Mouse (Mus musculus) MEL (cell line): ENCODE measurements at regions not wholly inside any gene's neighbourhood (a gene's known extent, or its start where the extent isn't known, plus 50 kb on each side); places are given as distances from the start of the nearest gene placed in this dataset.
A peak's percentile ranks its signal among the peaks of the same experiment; 100 is the strongest.

Experiments used
- DNase-seq: peaks from one replicate; pipeline ENCODE4 v3.0.0; 2011; ENCODE audit warnings: low read depth, low spot score
- H3K27ac ChIP-seq: 2 replicates; pipeline ENCODE4 v1.5.1; 2012; ENCODE audit warnings: low read depth, mild to moderate bottlenecking, control low read depth, low read length, moderate library complexity; ENCODE audit not compliant: control insufficient read depth
- H3K27me3 ChIP-seq, 2 experiments: fragments of 150-350 bp in 1 of 2; sonication (generic) in 1 of 2; 2 replicates each; pipeline ENCODE4 v1.6.1; 2012; ENCODE audit warnings: low read length in 2 of 2, mild to moderate bottlenecking in 2 of 2, improper control_type of control experiment in 1 of 2, moderate library complexity in 1 of 2; ENCODE audit not compliant: insufficient read depth in 2 of 2, control insufficient read depth in 1 of 2
- H3K36me3 ChIP-seq, 2 experiments: 2 replicates each; pipeline ENCODE4 v1.6.1; 2012 to 2014; ENCODE audit warnings: low read length in 2 of 2, improper control_type of control experiment in 1 of 2, inconsistent platforms in 1 of 2, mild to moderate bottlenecking in 1 of 2; ENCODE audit not compliant: insufficient read depth in 2 of 2, control insufficient read depth in 1 of 2
- H3K4me1 ChIP-seq, 2 experiments: fragments of 150-350 bp in 1 of 2; sonication (generic) in 1 of 2; 2 replicates each; pipeline ENCODE4 v1.6.1; 2012; ENCODE audit warnings: low read length in 2 of 2, improper control_type of control experiment in 1 of 2, mild to moderate bottlenecking in 1 of 2; ENCODE audit not compliant: insufficient read depth in 2 of 2, control insufficient read depth in 1 of 2
- H3K4me3 ChIP-seq, 2 experiments: fragments of 150-350 bp in 1 of 2; sonication (generic) in 1 of 2; 2 replicates each; pipeline ENCODE4 v1.5.1; 2012; ENCODE audit warnings: low read depth in 2 of 2, low read length in 2 of 2, mild to moderate bottlenecking in 2 of 2, moderate library complexity in 2 of 2, control low read depth in 1 of 2, improper control_type of control experiment in 1 of 2; ENCODE audit not compliant: control insufficient read depth in 1 of 2, insufficient read depth in 1 of 2
- H3K79me2 ChIP-seq: 2 replicates; pipeline ENCODE4 v1.6.1; 2012; ENCODE audit warnings: mild to moderate bottlenecking, low read length, moderate library complexity; ENCODE audit not compliant: control insufficient read depth, poor library complexity, insufficient read depth
- H3K9ac ChIP-seq: 2 replicates; pipeline ENCODE4 v1.6.1; 2012; ENCODE audit warnings: low read depth, mild to moderate bottlenecking, control low read depth, low read length, moderate library complexity; ENCODE audit not compliant: control insufficient read depth, poor library complexity, severe bottlenecking
- H3K9me3 ChIP-seq: fragments of 150-350 bp; sonication (generic); replicated peaks from 2 replicates; pipeline ENCODE4 v1.6.1; 2012; ENCODE audit warnings: mild to moderate bottlenecking, low read length, improper control_type of control experiment, moderate library complexity; ENCODE audit not compliant: insufficient read depth
- BHLHE40 ChIP-seq: IDR thresholded peaks from 2 replicates; pipeline ENCODE4 v1.6.1; 2012; ENCODE audit warnings: low read depth, mild to moderate bottlenecking, inconsistent platforms, low read length, improper control_type of control experiment, borderline replicate concordance
- CHD1 ChIP-seq: IDR thresholded peaks from 2 replicates; pipeline ENCODE4 v1.6.1; 2012; ENCODE audit warnings: low read depth, mild to moderate bottlenecking, inconsistent platforms, low read length, improper control_type of control experiment
- CTCF ChIP-seq, 3 experiments: IDR thresholded peaks in 2 of 3; conservative IDR thresholded peaks in 1 of 3; 2 replicates each; pipeline ENCODE4 v1.5.1; 2011 to 2012; ENCODE audit warnings: low read length in 3 of 3, low read depth in 2 of 3, mild to moderate bottlenecking in 2 of 3, improper control_type of control experiment in 1 of 3, inconsistent platforms in 1 of 3, mixed read lengths in 1 of 3, moderate library complexity in 1 of 3; ENCODE audit not compliant: control insufficient read depth in 1 of 3, insufficient read depth in 1 of 3, poor library complexity in 1 of 3, severe bottlenecking in 1 of 3
- E2F4 ChIP-seq: IDR thresholded peaks from 2 replicates; pipeline ENCODE4 v1.6.1; 2011; ENCODE audit warnings: low read depth, low read length, improper control_type of control experiment, borderline replicate concordance
- ELF1 ChIP-seq: IDR thresholded peaks from 2 replicates; pipeline ENCODE4 v1.6.1; 2014; ENCODE audit warnings: low read depth, mild to moderate bottlenecking, inconsistent platforms, low read length, improper control_type of control experiment, moderate library complexity
- ETS1 ChIP-seq: IDR thresholded peaks from 2 replicates; pipeline ENCODE4 v1.6.1; 2012; ENCODE audit warnings: low read depth, mild to moderate bottlenecking, inconsistent platforms, low read length, improper control_type of control experiment, moderate library complexity
- GABPA ChIP-seq: IDR thresholded peaks from 2 replicates; pipeline ENCODE4 v1.6.1; 2012; ENCODE audit warnings: low read depth, mild to moderate bottlenecking, inconsistent platforms, low read length, improper control_type of control experiment, moderate library complexity
- GATA1 ChIP-seq: IDR thresholded peaks from 2 replicates; pipeline ENCODE4 v1.6.1; 2011; ENCODE audit warnings: low read depth, low read length, improper control_type of control experiment
- JUND ChIP-seq: IDR thresholded peaks from 2 replicates; pipeline ENCODE4 v1.6.1; 2011; ENCODE audit warnings: low read depth, mild to moderate bottlenecking, improper control_type of control experiment, low read length
- MAFK ChIP-seq: IDR thresholded peaks from 2 replicates; pipeline ENCODE4 v1.6.1; 2011; ENCODE audit warnings: low read depth, mild to moderate bottlenecking, low read length, improper control_type of control experiment, borderline replicate concordance
- MAX ChIP-seq: IDR thresholded peaks from 2 replicates; pipeline ENCODE4 v1.6.1; 2011; ENCODE audit warnings: low read length, improper control_type of control experiment
- MEF2A ChIP-seq: IDR thresholded peaks from 2 replicates; pipeline ENCODE4 v1.6.1; 2014; ENCODE audit warnings: low read depth, mild to moderate bottlenecking, inconsistent platforms, low read length, improper control_type of control experiment; ENCODE audit not compliant: poor library complexity, insufficient replicate concordance, severe bottlenecking; ENCODE audit errors: extremely low read depth
- MXI1 ChIP-seq: IDR thresholded peaks from 2 replicates; pipeline ENCODE4 v1.6.1; 2011; ENCODE audit warnings: mild to moderate bottlenecking, low read depth, low read length, improper control_type of control experiment
- MYB ChIP-seq: IDR thresholded peaks from 2 replicates; pipeline ENCODE4 v1.6.1; 2011; ENCODE audit warnings: mild to moderate bottlenecking, low read depth, low read length, improper control_type of control experiment
- NRF1 ChIP-seq: IDR thresholded peaks from 2 replicates; pipeline ENCODE4 v1.6.1; 2014; ENCODE audit warnings: low read depth, mild to moderate bottlenecking, inconsistent platforms, low read length, improper control_type of control experiment, moderate library complexity; ENCODE audit not compliant: poor library complexity, insufficient read depth, severe bottlenecking
- POLR2AphosphoS2 ChIP-seq: IDR thresholded peaks from 2 replicates; pipeline ENCODE4 v1.6.1; 2011; ENCODE audit warnings: low read length, improper control_type of control experiment
- RAD21 ChIP-seq: IDR thresholded peaks from 2 replicates; pipeline ENCODE4 v1.6.1; 2011; ENCODE audit warnings: mild to moderate bottlenecking, low read depth, low read length, improper control_type of control experiment
- SIN3A ChIP-seq: IDR thresholded peaks from 2 replicates; pipeline ENCODE4 v1.6.1; 2012; ENCODE audit warnings: low read length, improper control_type of control experiment, inconsistent platforms
- SMC3 ChIP-seq: IDR thresholded peaks from 2 replicates; pipeline ENCODE4 v1.6.1; 2011; ENCODE audit warnings: low read depth, low read length, improper control_type of control experiment
- TBP ChIP-seq: IDR thresholded peaks from 2 replicates; pipeline ENCODE4 v1.8.0; 2011; ENCODE audit warnings: low read depth, low read length, improper control_type of control experiment
- USF1 ChIP-seq: IDR thresholded peaks from 2 replicates; pipeline ENCODE4 v1.6.1; 2014; ENCODE audit warnings: low read depth, mild to moderate bottlenecking, inconsistent platforms, low read length, improper control_type of control experiment, moderate library complexity
- USF2 ChIP-seq, 2 experiments: IDR thresholded peaks; 2 replicates each; pipeline ENCODE4 v1.6.1; 2011 to 2012; ENCODE audit warnings: improper control_type of control experiment in 2 of 2, low read length in 2 of 2, borderline replicate concordance in 1 of 2, inconsistent platforms in 1 of 2, low read depth in 1 of 2, mild to moderate bottlenecking in 1 of 2; ENCODE audit not compliant: insufficient read depth in 1 of 2
- ZC3H11A ChIP-seq: IDR thresholded peaks from 2 replicates; pipeline ENCODE4 v1.6.1; 2012; ENCODE audit warnings: low read depth, mild to moderate bottlenecking, inconsistent platforms, low read length, improper control_type of control experiment
- ZKSCAN1 ChIP-seq: IDR thresholded peaks from 2 replicates; pipeline ENCODE4 v1.6.1; 2012; ENCODE audit warnings: low read depth, mild to moderate bottlenecking, inconsistent platforms, low read length, improper control_type of control experiment, moderate library complexity
- ZNF384 ChIP-seq: IDR thresholded peaks from 2 replicates; pipeline ENCODE4 v1.6.1; 2012; ENCODE audit warnings: low read depth, mild to moderate bottlenecking, inconsistent platforms, low read length, improper control_type of control experiment

- Histone ChIP-seq H3K4me1 (no peaks in the 10 kb centered on the region), H3K27me3 (no peaks in the 10 kb centered on the region), H3K9me3 (no peaks in the 10 kb centered on the region), H3K4me3 (no peak overlapping the region), H3K27ac (no peak overlapping the region), H3K79me2 (no peaks in the 10 kb centered on the region), H3K36me3 (no peaks in the 10 kb centered on the region), H3K9ac (no peak overlapping the region)
- TF ChIP-seq NRF1, result no peak
- TF ChIP-seq CHD1, result no peak
- no peak for TF ChIP-seq USF2 (IDR thresholded peaks at IDR 0.05; ENCODE audit: borderline replicate concordance in 1 of 2, insufficient read depth in 1 of 2, low read depth in 1 of 2, low read length in 2 of 2)
- TF ChIP-seq E2F4, result no peak
- TF ChIP-seq MAFK, result no peak
- TF ChIP-seq TBP, result no peak
- TF ChIP-seq POLR2AphosphoS2, result no peak
- TF ChIP-seq GABPA, result no peak
- no peak for DNase-seq
Observed at GRCm38 (mm10) chr3:111371259-111371658, 1120.5 kb upstream of the Prmt6 start.

GRCm38 (mm10) chr3:111338247-111338646 lies 1087.4 kb upstream of the Prmt6 start:
- no peaks in the 10 kb centered on the region for H3K9me3 ChIP-seq
- no peaks in the 10 kb centered on the region for H3K27me3 ChIP-seq
- H3K36me3 ChIP-seq, result no peaks in the 10 kb centered on the region
- no peaks in the 10 kb centered on the region for H3K4me1 ChIP-seq
- TF ChIP-seq CTCF (IDR thresholded peaks at IDR 0.05 in 2 of 3, conservative IDR thresholded peaks at IDR 0.05 in 1 of 3; ENCODE audit: control insufficient read depth in 1 of 3, insufficient read depth in 1 of 3, low read depth in 2 of 3, low read length in 3 of 3, poor library complexity in 1 of 3, severe bottlenecking in 1 of 3) (peak in 1 of 3 experiments; percentile 34; a peak in 1 of 6 replicates), RAD21 (peak; percentile 40), SMC3 (peak; percentile 53), BHLHE40 (no peak), USF1 (peak; percentile 47; the same call in 1 of the 2 replicates)
- H3K9ac ChIP-seq, result no peak overlapping the region
- DNase-seq, result peak; percentile 6
- no peak overlapping the region for H3K4me3 ChIP-seq
- H3K27ac ChIP-seq, result no peak overlapping the region
- H3K79me2 ChIP-seq, result no peaks in the 10 kb centered on the region

GRCm38 (mm10) chr3:111291018-111291538 lies 1040.3 kb upstream of the Prmt6 start:
- DNase-seq, result no peak
- Histone ChIP-seq H3K9me3 (no peaks in the 10 kb centered on the region), H3K36me3 (no peaks in the 10 kb centered on the region), H3K27me3 (no peaks in the 10 kb centered on the region), H3K4me1 (no peaks in the 10 kb centered on the region), H3K4me3 (no peak overlapping the region)
- TF ChIP-seq MAX (no peak), ELF1 (no peak), MXI1 (no peak), JUND (no peak), NRF1 (no peak), SIN3A (no peak), BHLHE40 (no peak), TBP (no peak), ZNF384 (no peak), GATA1 (no peak), ZKSCAN1 (no peak), MYB (no peak), MEF2A (no peak), SMC3 (no peak), ETS1 (no peak), ZC3H11A (no peak)
- TF ChIP-seq, all 39 proteins: peak for 0
- Histone ChIP-seq H3K9ac (no peak overlapping the region), H3K27ac (no peak overlapping the region), H3K79me2 (no peaks in the 10 kb centered on the region)
